Mouse (Mus musculus) heart, adult 11 months (tissue): ENCODE measurements around the gene Tdo2.

Experiments used
- DNase-seq: peaks from one replicate; pipeline ENCODE4 v3.0.0; 2022

Gene Tdo2

GRCm38 (mm10) chr3:81976102-81976501 is at the start of gene Tdo2:
Gene Tdo2 (minus strand): TSS chr3:81976202.
- DNase-seq, result no peak

GRCm38 (mm10) chr3:82023065-82023464 is 47.1 kb upstream of the Tdo2 start:
- no peak for DNase-seq

GRCm38 (mm10) chr3:82022421-82022920 is 46.5 kb upstream of the Tdo2 start:
- DNase-seq, result no peak

DNA sequence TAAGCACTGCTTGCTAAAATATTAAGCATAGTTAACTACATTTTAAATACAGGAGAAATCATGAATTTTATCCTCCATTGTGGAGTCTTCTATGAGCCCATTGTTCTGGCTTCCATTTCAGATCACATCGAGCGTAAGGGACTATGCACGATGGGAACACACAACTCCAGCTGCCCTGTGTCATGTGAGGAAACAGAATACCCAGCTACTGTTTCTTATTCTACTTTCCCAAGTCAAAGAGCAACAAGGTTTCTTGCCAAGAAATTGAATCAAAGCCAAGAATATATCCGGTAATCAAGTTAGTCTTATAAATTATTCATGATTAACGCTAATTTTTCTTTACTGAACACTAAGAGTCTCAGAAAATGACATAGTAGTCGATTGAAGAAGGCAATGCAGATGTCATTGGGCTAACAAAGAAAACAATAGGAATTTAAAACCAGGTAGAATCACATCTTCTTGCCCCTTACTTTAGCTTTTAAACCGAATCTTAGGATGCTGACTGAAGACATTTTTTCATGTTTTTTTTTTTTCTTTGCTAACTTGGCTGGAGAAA is 38.2 kb upstream of the Tdo2 start:
- no peak for DNase-seq

DNA sequence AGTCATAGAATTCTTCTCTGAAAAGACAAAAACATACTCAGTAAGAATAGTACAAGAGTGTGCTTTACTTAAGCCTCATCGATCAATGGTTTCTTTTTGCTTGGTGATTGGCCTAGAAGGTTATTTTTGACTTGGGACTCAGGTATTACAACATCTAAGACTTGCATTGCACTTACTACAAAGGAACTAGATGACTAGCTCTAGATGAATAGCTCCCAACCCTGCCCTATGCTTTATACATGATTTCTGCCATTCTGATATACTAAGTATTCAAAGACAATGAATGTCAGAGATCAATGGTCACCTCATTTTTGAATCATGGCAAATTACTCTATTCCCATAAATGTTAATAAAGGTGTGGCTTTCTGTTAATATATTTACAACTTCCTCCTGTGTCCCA is 31.0 kb upstream of the Tdo2 start:
- no peak for DNase-seq

GRCm38 (mm10) chr3:81995988-81996387 is 20.0 kb upstream of the Tdo2 start:
- DNase-seq, result no peak

DNA sequence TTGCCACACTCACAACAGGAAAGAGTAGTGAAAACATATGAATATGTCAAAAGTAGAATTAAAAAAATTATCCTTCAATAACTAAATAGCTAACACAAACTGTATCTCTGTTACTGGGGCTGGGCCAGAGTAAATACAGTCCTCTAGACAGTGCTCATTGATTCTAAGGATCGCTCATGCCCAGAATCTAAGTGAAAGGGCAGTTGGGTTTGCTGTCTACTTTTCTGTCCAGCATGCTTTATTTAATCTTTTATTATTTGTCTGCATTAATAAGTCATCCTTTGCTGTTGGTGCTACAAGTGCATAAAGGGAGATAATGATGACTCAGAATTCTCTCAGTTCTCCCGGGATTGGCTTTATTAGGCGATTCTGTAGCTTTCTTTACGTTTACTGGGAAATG is 19.4 kb upstream of the Tdo2 start:
- no peak for DNase-seq

DNA sequence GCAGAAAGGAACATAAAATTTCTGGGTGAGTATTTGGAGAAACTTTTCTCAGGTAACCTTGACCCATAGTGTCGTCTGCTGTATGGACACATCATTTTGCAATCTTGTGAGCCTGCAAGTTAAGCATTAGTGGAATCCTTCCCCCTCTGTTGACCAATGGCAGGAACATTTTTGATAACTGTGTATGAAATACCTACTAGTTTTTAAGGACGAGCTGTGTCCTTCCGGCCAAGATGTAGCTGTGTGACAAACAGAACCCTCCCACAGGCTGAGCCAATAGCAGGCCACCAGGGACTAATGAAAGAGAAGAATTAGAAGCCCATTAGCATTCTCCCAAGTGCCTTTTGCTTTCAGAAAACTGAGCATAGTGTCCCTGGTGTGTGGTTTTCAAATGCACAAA is 14.5 kb upstream of the Tdo2 start:
- no peak for DNase-seq

- no peak for DNase-seq
Measured at GRCm38 (mm10) chr3:81989692-81990141, 13.7 kb upstream of the Tdo2 start.

DNA sequence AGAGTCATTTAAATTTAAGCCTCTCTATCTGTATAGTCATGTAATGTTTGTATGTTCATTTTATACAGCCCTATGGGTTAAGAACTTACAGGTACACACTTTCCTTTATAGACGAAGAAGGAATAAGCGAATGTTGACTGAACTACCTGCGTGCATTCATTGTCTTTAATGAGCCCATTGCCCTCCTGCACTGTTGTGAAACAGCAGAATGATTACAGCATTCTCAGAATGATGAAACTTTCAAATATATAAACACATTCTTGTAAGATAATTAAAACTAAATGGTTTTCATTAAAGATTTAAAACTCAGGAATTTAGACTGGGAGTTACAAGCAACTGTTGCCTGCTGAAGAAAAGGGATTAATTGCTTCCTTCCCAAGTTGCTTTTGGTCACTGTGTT is 11.6 kb upstream of the Tdo2 start:
- no peak for DNase-seq

GRCm38 (mm10) chr3:81986103-81986502 is 10.1 kb upstream of the Tdo2 start:
- no peak for DNase-seq

DNA sequence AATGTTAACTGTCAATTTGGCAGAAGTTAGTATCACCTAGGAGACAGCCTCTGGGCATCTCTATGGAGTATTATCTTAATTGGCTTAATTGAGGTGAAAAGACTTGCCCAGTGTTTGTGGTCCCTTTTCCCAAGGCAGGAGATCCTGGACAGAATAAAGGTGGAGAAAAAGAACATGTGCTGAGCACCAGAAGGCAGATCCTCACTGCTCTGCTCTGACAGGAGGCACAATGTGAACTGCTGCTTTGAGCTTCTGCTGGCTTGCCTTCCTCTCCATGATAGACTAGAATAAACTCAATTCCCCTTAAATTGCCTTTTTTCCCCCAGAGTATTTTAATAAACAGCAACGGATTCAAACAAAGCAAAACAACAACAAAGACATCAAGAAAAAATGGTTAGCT is 9.1 kb upstream of the Tdo2 start:
- no peak for DNase-seq

- no peak for DNase-seq
Measured at GRCm38 (mm10) chr3:81983120-81983895, 7.3 kb upstream of the Tdo2 start.

GRCm38 (mm10) chr3:81981990-81982389 is 6.0 kb upstream of the Tdo2 start, which contains the start of gene Asic5:
Gene Asic5 (plus strand): TSS chr3:81982290.
- DNase-seq, result no peak

- no peak for DNase-seq
Measured at GRCm38 (mm10) chr3:81981576-81981975, 5.6 kb upstream of the Tdo2 start.

- no peak for DNase-seq
Measured at GRCm38 (mm10) chr3:81975607-81976006, 395 bp downstream of the Tdo2 start.

- no peak for DNase-seq
Measured at GRCm38 (mm10) chr3:81964596-81964995, 11.4 kb downstream of the Tdo2 start.

DNA sequence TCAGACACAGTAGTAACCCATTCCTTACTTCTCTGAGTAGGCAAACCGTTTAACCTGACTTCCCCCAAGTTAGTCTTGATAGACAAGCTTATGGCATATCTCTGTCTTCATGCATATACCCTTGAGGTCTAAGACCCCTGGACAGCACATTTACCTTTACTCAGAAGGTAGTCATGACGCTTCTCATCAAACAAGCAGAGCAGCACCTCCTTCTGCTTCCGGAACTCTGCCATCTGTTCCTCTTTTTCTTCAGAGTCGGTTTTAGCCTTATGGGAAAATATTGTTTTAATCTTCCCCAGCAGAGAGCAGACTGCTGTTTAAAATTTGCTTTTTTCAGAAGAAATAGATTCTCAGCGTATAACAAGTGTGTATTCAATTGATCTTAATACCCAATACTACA is 12.2 kb downstream of the Tdo2 start:
- DNase-seq, result no peak

DNA sequence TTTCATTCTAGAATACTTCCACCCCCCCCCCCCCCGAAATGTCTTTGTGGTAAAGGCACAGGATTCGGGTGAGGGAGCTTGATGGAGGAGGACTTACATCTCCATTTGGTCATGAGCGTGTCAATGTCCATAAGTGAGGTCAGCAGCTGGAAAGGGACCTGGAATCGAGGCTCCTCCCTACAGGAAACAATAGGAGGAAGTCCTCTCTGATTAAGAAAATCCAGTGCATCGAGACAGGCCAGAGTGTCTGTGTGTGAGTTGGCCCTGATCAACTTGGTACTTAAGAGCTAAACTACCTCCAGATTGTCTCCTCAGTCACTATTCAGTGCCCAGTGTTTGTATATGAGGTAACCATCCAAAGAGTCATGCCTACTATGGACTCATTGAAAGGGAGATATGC is 14.7 kb downstream of the Tdo2 start:
- DNase-seq, result peak; percentile 88

- no peak for DNase-seq
Measured at GRCm38 (mm10) chr3:81957484-81957883, 18.5 kb downstream of the Tdo2 start.

- DNase-seq, result no peak
Measured at GRCm38 (mm10) chr3:81951785-81952184, 24.2 kb downstream of the Tdo2 start.

DNA sequence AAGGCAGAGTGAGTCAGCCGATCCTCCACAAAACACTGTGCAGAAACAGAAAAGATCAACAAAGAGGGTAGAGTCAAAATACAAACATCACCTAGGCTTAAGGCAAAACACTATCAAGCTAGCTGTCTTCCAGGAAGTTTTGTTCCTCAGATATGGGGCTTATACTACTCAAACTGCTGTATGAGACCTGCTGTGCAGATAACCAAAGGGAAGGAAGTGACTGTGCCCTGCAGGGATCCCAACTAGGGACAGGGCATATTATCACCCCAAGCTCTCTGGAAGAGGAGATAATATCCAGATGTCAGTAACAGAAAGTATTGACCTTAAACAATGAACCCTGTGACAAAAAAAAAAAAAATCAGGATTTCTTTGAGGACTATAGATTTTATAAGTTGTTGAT is 27.0 kb downstream of the Tdo2 start:
- DNase-seq, result no peak

DNA sequence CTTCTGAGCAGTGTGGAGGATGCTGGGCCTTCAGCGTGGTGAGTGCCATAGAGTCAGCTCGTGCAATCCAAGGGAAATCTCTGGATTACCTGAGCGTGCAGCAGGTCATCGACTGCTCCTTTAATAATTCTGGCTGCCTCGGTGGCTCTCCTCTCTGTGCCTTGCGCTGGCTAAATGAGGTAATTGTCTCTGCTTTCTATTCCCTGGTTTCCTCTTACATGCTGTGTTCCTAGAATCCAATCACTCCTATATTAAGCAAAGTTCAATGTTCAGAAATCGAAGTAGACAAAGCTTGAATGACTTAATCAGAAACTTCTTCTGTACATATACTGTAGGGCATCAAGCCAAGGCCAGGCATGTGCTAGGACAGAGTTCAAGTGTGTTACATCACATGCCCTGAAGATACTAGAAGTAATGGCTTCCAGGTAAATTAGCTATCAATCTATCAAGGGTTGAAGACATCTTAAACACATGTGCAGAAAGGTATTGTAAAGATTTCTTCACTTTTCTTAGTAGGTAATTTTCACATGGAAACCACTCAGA is 31.1 kb downstream of the Tdo2 start:
- no peak for DNase-seq

- peak; percentile 59 for DNase-seq
Measured at GRCm38 (mm10) chr3:81943097-81943496, 32.9 kb downstream of the Tdo2 start.
